Mouse (Mus musculus) layer of hippocampus, postnatal 25 days (tissue): ENCODE results near the gene Tnfrsf25. TPM values are rescaled to one million over a fixed set of nuclear protein-coding genes. Genes with fewer than 3 reads are reported as not detected.
A peak's percentile ranks its signal among the peaks of the same experiment; 100 is the strongest.

Experiments used
- DNase-seq, 2 experiments: peaks; one replicate each; pipeline ENCODE4 v3.0.0; 2022; ENCODE audit warnings: mixed read lengths in 2 of 2, low spot score in 1 of 2; ENCODE audit errors: extremely low spot score in 1 of 2
- total RNA-seq, 2 experiments: library from RNA; stranded (reverse); gene quantifications; 2 replicates each; pipeline ENCODE4 v1.2.3; 2021

Tnfrsf25 gene
- total RNA-seq, 2 experiments from 2014 or later = 26.4 to 42.6 TPM

- DNase-seq = peak; percentile 61 to 91
Measured at GRCm38 (mm10) chr4:152165036-152165931, 49.5 kb downstream of the Tnfrsf25 start.

GRCm38 (mm10) chr4:152168052-152168451, 52.3 kb downstream of the Tnfrsf25 start:
- DNase-seq = no peak

- no peak for DNase-seq
Measured at GRCm38 (mm10) chr4:152169103-152169502, 53.4 kb downstream of the Tnfrsf25 start.

Other genes starting within 250 kb of the Tnfrsf25 start
- gene Dnajc11, start 182.2 kb upstream of the Tnfrsf25 start, total RNA-seq = 10 to 100 TPM; 62.7 to 69.7 TPM
- 10 to 100 TPM; 24.3 to 25.5 TPM for gene Thap3, start 126.9 kb upstream of the Tnfrsf25 start, total RNA-seq
- gene Phf13, start 119.7 kb upstream of the Tnfrsf25 start, total RNA-seq = 10 to 100 TPM; 11.7 to 12.5 TPM
- 10 to 100 TPM; 19.1 to 20.7 TPM for gene Klhl21, start 107.1 kb upstream of the Tnfrsf25 start, total RNA-seq
- gene Zbtb48, start 88.3 kb upstream of the Tnfrsf25 start, total RNA-seq = 10 to 100 TPM; 11.0 to 15.8 TPM
- under 1 TPM; 0.49 to 0.54 TPM for gene Tas1r1, start 77.4 kb upstream of the Tnfrsf25 start, total RNA-seq
- gene Nol9, start 76.6 kb upstream of the Tnfrsf25 start, total RNA-seq = 10 to 100 TPM; 20.9 to 22.3 TPM
- gene Plekhg5, start 43.4 kb upstream of the Tnfrsf25 start, total RNA-seq = 100 to 1,000 TPM; 128 to 173 TPM
- 1 to 10 TPM; 1.3 to 1.4 TPM for gene Espn, start 36.4 kb downstream of the Tnfrsf25 start, total RNA-seq
- not detected for gene Hes2, start 42.9 kb downstream of the Tnfrsf25 start, total RNA-seq
- 100 to 1,000 TPM; 318 to 353 TPM for gene Acot7, start 62.2 kb downstream of the Tnfrsf25 start, total RNA-seq
- 1 to 10 TPM; 5.4 to 6.0 TPM for gene Gpr153, start 158.3 kb downstream of the Tnfrsf25 start, total RNA-seq
- gene Hes3, start 175.7 kb downstream of the Tnfrsf25 start, total RNA-seq = not detected
- gene Icmt, start 181.3 kb downstream of the Tnfrsf25 start, total RNA-seq = 10 to 100 TPM; 38.9 to 45.1 TPM
- gene Rnf207, start 203.1 kb downstream of the Tnfrsf25 start, total RNA-seq = 1 to 10 TPM; 2.6 to 5.8 TPM
- 100 to 1,000 TPM; 200 to 205 TPM for gene Rpl22, start 209.8 kb downstream of the Tnfrsf25 start, total RNA-seq
- 100 to 1,000 TPM; 113 to 130 TPM for gene Chd5, start 222.7 kb downstream of the Tnfrsf25 start, total RNA-seq